Mouse (Mus musculus) neural tube, embryonic 15.5 days (tissue): Measurements from ENCODE around the gene Prrc2c. TPM values are rescaled to one million over a fixed set of nuclear protein-coding genes. Genes with fewer than 3 reads are reported as not detected.
A peak's percentile ranks its signal among the peaks of the same experiment; 100 is the strongest.
"Not testable (repeated sequence)": the region's sequence is repeated elsewhere in the genome, so short reads cannot be mapped to it uniquely, and the experiment has no call there.

ENCODE experiments used
- ATAC-seq: fragments of 200-750 bp; cut with Nextera tagmentation; 2 replicates; pipeline ENCODE4 v1.8.0; 2017; ENCODE audit warnings: mild to moderate bottlenecking, moderate TSS enrichment, moderate library complexity; ENCODE audit not compliant: low FRiP score
- H3K27ac ChIP-seq: fragments of 300-500 bp; sonication (generic); replicated peaks from 2 replicates; pipeline ENCODE4 v1.5.1; 2015; ENCODE audit warnings: mild to moderate bottlenecking, inconsistent platforms
- H3K27me3 ChIP-seq: fragments of 300-500 bp; sonication (generic); replicated peaks from 2 replicates; pipeline ENCODE4 v1.6.1; 2015; ENCODE audit warnings: inconsistent platforms
- H3K36me3 ChIP-seq: fragments of 300-500 bp; sonication (generic); 2 replicates; pipeline ENCODE4 v1.6.1; 2015; ENCODE audit warnings: inconsistent platforms
- H3K4me1 ChIP-seq: fragments of 300-500 bp; sonication (generic); 2 replicates; pipeline ENCODE4 v1.6.1; 2015; ENCODE audit warnings: inconsistent platforms
- H3K4me2 ChIP-seq: fragments of 300-500 bp; sonication (generic); 2 replicates; pipeline ENCODE4 v1.6.1; 2015; ENCODE audit warnings: inconsistent platforms, mild to moderate bottlenecking, moderate library complexity
- H3K4me3 ChIP-seq: fragments of 300-500 bp; sonication (generic); replicated peaks from 2 replicates; pipeline ENCODE4 v1.5.1; 2015; ENCODE audit warnings: mild to moderate bottlenecking, inconsistent platforms
- H3K9ac ChIP-seq: fragments of 300-500 bp; sonication (generic); replicated peaks from 2 replicates; pipeline ENCODE4 v1.6.1; 2015; ENCODE audit warnings: mild to moderate bottlenecking, inconsistent platforms
- H3K9me3 ChIP-seq: fragments of 300-500 bp; sonication (generic); replicated peaks from 2 replicates; pipeline ENCODE4 v1.6.1; 2016; ENCODE audit warnings: inconsistent platforms
- WGBS: fragments of 180-500 bp; shearing (Covaris S2); methylation state at CpG from one replicate; pipeline ENCODE4 v1.1.7; 2015; ENCODE audit warnings: mixed read lengths; 5-methylcytosine and 5-hydroxymethylcytosine counted together
- polyA plus RNA-seq: library from polyadenylated mRNA; unstranded; fragments of >200 nt; fragmentation: Nextera tagmentation; extraction: Ambion mirVana; gene quantifications from 2 replicates; pipeline ENCODE4 v1.2.1, GENCODE M21; 2015

Prrc2c gene
- polyA plus RNA-seq = 121 and 135 TPM in 2 replicates

DNA sequence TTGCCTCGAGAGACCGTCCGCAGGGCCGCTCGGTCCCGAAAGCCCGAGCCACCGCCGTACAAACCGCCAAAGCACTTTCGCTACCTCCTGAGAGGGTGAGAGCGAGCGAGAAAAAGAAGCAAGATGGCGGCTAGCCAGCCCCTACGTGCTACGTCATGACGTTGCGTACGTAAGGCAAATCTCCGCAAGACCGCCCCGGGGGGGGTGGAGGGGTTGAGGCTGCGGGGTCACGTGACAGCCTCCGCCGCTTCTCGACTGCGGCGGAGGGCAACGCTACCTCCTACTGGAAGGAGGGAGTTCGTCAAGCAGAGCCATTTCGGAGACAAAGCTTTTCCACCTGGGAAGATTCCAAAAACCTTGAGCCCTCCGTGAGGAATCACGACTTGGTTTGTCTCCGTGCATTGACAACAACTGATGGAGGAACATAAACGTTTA is at the start of gene Prrc2c:
TSS of gene Prrc2c (minus strand) at position 156 of the 435 bp plus-strand sequence.
- H3K4me3 ChIP-seq = peak within 1 kb of the TSS; percentile 93
- H3K4me1 ChIP-seq = peaks cover 32% of the 10 kb centered on the region
- no peaks in the 10 kb centered on the region for H3K9me3 ChIP-seq
- no peaks in the 10 kb centered on the region for H3K27me3 ChIP-seq
- H3K36me3 ChIP-seq = no peaks in the 10 kb centered on the region
- H3K27ac ChIP-seq = peak within 1 kb of the TSS; percentile 99
- H3K4me2 ChIP-seq = peak within 1 kb of the TSS; percentile 81
- peak within 1 kb of the TSS; percentile 99 for H3K9ac ChIP-seq
- ATAC-seq = peak; percentile 95
- under 1% methylated on average over 36 of the region's 36 CpGs for WGBS

DNA sequence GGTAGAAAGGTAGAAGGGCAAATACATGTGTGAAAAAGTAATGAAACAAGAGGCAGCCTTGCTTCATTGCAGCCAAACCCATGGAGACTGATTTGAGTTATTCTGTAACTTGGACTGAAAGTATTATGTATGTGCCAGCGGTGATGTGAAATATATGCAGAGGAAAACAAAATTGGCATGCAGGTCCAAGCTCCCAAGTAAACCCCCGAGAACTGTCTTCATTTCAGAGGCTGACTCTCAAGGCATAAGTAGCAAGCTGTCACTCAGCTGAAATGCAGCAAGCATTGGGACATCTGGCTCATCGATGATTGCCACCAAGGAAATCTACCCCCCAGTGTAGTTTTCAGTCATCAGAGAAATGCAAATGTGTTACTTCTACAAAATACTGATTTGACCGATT is 44.9 kb upstream of the Prrc2c start:
- H3K9me3 ChIP-seq = no peaks in the 10 kb centered on the region

DNA sequence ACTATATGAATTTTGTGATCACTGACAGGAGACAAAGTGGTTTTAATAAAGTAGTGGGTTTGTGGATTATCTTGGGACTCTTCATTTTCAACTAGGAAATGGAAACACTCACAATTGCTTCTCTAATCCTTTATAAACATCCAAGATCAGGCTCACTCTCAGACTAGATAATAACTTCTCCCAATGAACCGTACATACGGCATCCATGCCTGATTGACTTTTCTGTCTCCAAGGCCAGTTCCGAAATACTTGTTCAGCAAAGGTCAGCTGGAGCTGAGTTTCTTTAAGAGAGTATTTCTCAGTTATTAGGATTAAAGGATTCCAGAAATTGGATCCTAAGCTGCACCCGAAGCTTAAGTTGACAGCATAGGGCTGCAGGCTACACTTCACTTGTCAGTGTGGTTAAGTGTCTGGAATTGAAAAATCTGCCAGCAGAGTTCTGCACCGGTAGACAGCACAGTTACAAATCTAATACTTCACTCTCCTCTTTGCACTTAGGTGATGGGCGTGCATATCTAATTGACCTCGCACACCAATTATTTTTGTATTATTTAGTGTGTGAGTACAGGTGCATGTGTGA is 43.4 kb upstream of the Prrc2c start:
- no peak overlapping the region for H3K4me2 ChIP-seq
- H3K9ac ChIP-seq = no peak overlapping the region
- H3K4me1 ChIP-seq = no peaks in the 10 kb centered on the region
- no peaks in the 10 kb centered on the region for H3K9me3 ChIP-seq
- H3K27me3 ChIP-seq = no peaks in the 10 kb centered on the region
- no peaks in the 10 kb centered on the region for H3K36me3 ChIP-seq
- WGBS = 82% methylated on average over 7 of the region's 7 CpGs
- no peak for ATAC-seq
- H3K27ac ChIP-seq = no peak overlapping the region
- H3K4me3 ChIP-seq = no peak overlapping the region

More for the DNA sequence above, 44.9 kb upstream of the Prrc2c start:
- no peaks in the 10 kb centered on the region for H3K27me3 ChIP-seq
- H3K4me1 ChIP-seq = no peaks in the 10 kb centered on the region
- H3K27ac ChIP-seq = no peak overlapping the region
- H3K4me2 ChIP-seq = no peak overlapping the region
- no peak overlapping the region for H3K9ac ChIP-seq
- 87% methylated on average over 4 of the region's 4 CpGs for WGBS
- H3K36me3 ChIP-seq = no peaks in the 10 kb centered on the region
- ATAC-seq = no peak
- no peak overlapping the region for H3K4me3 ChIP-seq

DNA sequence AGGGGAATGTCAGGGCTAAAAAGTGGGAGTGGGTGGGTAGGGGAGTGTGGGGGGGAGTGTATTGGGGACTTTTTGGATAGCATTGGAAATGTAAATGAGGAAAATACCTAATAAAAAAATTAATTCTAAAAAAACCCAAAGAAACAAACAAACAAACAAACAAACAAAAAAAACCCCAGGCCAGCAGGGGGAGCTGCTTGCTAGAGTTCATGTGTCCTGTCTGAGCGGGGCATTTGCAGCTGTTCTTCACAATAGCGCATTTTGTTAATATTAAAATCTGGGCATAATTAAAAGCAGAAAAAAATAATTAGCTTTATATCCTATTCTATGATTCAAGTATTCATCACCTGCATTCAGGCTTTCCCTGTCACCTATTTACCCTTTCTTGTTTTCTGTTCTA is 40.7 kb upstream of the Prrc2c start:
- WGBS = 98% methylated on average over 2 of the region's 2 CpGs
- ATAC-seq, H3K4me3 ChIP-seq, H3K9me3 ChIP-seq, H3K36me3 ChIP-seq, H3K27me3 ChIP-seq, H3K4me1 ChIP-seq, H3K27ac ChIP-seq, H3K9ac ChIP-seq, H3K4me2 ChIP-seq: not testable (repeated sequence)

DNA sequence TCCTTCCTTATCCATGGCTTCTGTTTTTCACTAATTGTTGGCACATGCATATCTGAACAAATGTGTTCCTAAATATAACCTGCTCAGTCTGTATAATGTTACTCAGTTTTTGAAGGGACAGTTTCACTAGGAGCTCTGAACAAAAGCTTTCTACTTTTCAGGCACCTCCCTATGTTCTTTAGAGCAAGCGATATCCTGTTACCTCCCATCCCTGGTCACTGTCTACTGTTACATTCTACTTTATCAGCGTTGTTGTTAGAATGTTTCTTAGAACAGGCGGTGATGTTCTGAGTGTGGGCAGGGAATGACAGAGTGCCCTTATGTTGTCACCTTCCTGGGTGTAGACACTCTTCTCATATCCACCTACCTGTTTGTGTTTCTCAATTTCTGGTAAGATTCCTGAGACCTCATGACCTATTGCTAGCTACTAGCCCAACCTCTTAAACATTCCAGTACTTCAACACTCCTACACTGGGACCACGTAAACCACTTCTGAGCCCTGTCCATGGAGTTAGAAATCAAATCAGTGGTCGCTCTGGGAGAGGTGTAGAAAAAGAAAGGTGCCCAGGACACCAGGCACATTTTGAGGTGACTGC is 37.7 kb upstream of the Prrc2c start:
- H3K27me3 ChIP-seq = no peaks in the 10 kb centered on the region
- H3K9me3 ChIP-seq = no peaks in the 10 kb centered on the region
- no peak for ATAC-seq
- H3K36me3 ChIP-seq = no peaks in the 10 kb centered on the region
- H3K9ac ChIP-seq = no peak overlapping the region
- 91% methylated on average over 5 of the region's 5 CpGs for WGBS
- no peaks in the 10 kb centered on the region for H3K4me1 ChIP-seq
- H3K4me2 ChIP-seq = no peak overlapping the region
- H3K27ac ChIP-seq = no peak overlapping the region
- H3K4me3 ChIP-seq = no peak overlapping the region

DNA sequence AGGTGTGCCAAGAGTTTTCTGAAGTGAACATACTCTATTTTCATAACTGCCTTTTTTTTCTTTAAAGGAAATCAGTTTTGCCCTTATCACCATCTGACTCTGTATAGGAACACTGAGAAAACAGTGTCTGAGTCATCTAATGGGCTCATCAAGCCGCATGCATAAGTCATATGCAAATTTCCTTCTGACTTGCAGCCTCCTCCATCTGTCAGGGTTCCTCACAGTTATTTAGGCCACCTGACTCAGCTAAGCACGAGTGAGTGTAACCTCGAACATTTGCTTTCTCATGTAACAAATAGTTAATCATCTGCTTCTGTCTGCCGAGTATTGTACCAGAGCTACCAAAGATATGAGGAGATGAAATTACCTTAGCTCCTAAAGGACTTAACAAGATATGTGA is 33.3 kb upstream of the Prrc2c start:
- Histone ChIP-seq H3K27ac (no peak overlapping the region), H3K9me3 (no peaks in the 10 kb centered on the region)
- WGBS = 51% methylated on average over 4 of the region's 4 CpGs

DNA sequence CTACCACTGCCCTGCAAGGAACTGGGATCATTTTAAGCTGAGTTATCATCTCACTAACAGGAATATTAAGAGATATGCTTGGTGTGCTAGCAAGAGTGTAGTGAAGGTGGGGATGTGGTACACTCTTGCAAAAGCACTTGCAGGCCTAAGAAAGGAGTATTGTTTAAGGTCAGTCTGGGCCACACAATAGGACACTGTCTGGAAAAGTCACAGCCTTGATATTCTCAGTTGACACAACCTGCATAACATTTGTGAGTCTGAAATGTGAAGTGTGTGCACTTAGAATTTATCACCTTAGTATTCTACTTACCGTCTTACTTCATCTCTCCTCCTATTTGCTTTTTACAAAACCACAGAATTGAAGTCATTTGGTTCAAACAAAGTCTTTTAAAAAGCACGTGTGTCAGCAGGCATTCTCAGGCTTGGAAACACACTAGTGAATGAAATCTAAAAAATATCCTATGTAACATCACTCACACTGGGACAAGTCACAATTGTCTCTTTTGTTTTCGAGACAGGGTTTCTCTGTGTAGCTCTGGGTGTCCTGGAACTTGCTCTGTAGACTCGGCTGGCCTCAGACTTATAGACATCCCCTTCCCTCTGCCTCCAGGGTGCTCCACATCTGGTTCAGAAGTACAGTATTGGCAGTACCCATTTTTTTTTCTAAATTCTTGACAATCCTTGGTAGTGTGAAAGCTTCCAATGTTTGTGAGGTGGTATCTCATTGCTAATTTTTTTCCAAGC is 31.4 kb upstream of the Prrc2c start:
- Histone ChIP-seq H3K9ac (no peak overlapping the region), H3K4me2 (no peak overlapping the region), H3K9me3 (no peaks in the 10 kb centered on the region), H3K4me3 (no peak overlapping the region), H3K27me3 (no peaks in the 10 kb centered on the region), H3K27ac (no peak overlapping the region), H3K36me3 (no peaks in the 10 kb centered on the region), H3K4me1 (no peaks in the 10 kb centered on the region)
- WGBS = 36% methylated on average over 4 of the region's 4 CpGs
- no peak for ATAC-seq

More for the DNA sequence above, 33.3 kb upstream of the Prrc2c start:
- H3K4me1 ChIP-seq = no peaks in the 10 kb centered on the region
- H3K27me3 ChIP-seq = no peaks in the 10 kb centered on the region
- no peak overlapping the region for H3K4me2 ChIP-seq
- H3K36me3 ChIP-seq = no peaks in the 10 kb centered on the region
- no peak overlapping the region for H3K4me3 ChIP-seq
- no peak overlapping the region for H3K9ac ChIP-seq
- ATAC-seq = no peak

DNA sequence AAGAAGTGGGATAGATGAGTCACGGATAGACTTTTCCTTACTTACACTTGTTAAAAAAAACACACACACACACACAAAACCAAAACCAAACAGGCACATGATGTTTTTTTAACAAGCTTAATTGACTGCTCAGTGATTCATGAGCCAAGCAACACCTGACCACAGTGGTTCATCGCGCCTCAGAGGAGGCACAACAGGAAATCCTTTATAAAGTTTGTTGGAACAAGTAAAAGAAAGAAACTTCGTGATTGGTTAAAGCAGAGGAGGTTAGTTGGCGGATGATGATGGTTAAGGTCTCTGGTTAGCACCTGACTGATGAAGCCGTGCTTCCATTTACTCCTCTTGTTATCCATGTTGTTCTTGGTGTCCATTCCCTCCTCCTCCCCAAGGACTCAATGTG is 11.7 kb upstream of the Prrc2c start:
- Histone ChIP-seq H3K4me2 (no peak overlapping the region), H3K36me3 (no peaks in the 10 kb centered on the region), H3K9ac (no peak overlapping the region), H3K9me3 (no peaks in the 10 kb centered on the region), H3K4me1 (no peaks in the 10 kb centered on the region), H3K27ac (no peak overlapping the region), H3K27me3 (no peaks in the 10 kb centered on the region), H3K4me3 (no peak overlapping the region)
- 92% methylated on average over 6 of the region's 6 CpGs for whole genome bisulfite sequencing
- no peak for ATAC-seq

DNA sequence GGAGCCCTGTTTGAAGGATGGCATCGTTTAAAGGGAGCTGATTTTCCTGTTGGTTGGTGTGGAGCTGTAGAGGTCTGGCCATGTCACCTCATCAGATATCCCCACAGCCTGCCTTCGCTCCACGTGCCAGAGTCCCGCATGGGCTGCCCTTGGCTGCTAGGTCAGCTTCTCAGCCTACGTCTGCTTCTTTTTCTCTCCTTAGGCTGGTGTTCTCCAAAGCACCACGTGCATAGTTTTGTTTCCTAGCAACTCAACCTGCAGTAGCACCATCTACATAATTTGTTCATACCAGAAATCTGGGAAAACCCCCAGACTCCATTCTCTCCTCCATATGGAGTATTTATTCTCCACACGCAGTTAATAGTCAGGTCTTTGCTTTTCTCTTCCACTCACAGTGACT is 9.3 kb upstream of the Prrc2c start:
- H3K27ac ChIP-seq = no peak overlapping the region
- H3K9ac ChIP-seq = no peak overlapping the region
- 79% methylated on average over 7 of the region's 7 CpGs for WGBS
- H3K27me3 ChIP-seq = no peaks in the 10 kb centered on the region
- H3K36me3 ChIP-seq = no peaks in the 10 kb centered on the region
- no peaks in the 10 kb centered on the region for H3K9me3 ChIP-seq
- H3K4me2 ChIP-seq = no peak overlapping the region
- no peak for ATAC-seq
- no peaks in the 10 kb centered on the region for H3K4me1 ChIP-seq
- H3K4me3 ChIP-seq = no peak overlapping the region

DNA sequence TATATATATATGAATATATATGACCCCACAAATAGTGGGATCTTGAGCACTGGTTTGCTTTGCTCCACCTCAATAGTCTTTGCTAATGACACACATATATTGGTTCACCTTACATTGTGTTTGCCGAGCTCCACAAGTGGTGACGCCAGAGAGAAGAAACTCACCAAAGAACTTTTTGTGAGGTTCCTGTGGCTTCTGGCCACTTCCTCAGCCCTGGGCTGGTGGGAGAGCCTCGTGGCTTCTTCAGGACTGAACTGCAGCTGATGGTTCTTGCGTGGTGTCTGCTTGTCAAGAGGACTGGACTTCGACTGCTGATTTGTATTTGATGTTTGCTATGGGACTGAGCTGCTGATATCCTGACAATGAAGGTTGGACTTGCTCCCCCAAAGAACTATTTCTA is 8.4 kb upstream of the Prrc2c start:
- H3K9me3 ChIP-seq = no peaks in the 10 kb centered on the region
- no peak for ATAC-seq
- H3K4me2 ChIP-seq = no peak overlapping the region
- H3K4me3 ChIP-seq = no peak overlapping the region
- WGBS = 91% methylated on average over 5 of the region's 5 CpGs
- no peak overlapping the region for H3K9ac ChIP-seq
- no peak overlapping the region for H3K27ac ChIP-seq
- no peaks in the 10 kb centered on the region for H3K4me1 ChIP-seq
- H3K36me3 ChIP-seq = no peaks in the 10 kb centered on the region
- no peaks in the 10 kb centered on the region for H3K27me3 ChIP-seq

DNA sequence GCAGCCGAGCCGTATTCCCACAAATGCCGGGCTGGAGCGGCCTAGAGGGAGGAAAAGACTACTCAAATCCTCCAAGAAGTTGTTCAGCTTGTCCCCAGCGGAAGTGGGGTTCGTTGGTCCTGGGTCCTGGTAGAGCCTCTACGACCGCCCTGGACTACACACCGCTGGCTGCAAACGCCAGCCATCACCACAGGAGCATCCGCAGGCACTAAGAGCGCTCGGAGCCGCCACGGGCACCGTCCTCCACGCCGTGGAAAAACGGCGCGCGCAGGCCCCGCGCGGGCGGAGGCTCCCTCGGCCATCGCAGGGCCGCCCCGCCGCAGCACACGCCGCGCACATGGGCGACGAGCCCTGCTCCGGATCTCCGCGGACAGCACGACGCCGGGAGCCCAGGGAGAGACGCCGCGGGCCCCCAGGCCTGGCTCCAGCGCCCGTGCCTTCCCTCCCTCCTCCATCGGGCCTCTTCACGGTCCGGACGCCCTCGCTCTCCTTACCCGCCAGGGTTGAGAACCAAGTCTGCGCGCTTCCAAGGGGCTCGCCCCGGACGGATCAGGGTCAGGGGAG is 443 bp downstream of the Prrc2c start:
- WGBS = under 1% methylated on average over 58 of the region's 58 CpGs
- H3K9me3 ChIP-seq = no peaks in the 10 kb centered on the region
- ATAC-seq = peak; percentile 90
- H3K4me3 ChIP-seq = peak overlapping the region; percentile 93
- H3K4me1 ChIP-seq = peaks cover 32% of the 10 kb centered on the region
- peak overlapping the region; percentile 99 for H3K9ac ChIP-seq
- no peaks in the 10 kb centered on the region for H3K36me3 ChIP-seq
- no peaks in the 10 kb centered on the region for H3K27me3 ChIP-seq
- peak overlapping the region; percentile 99 for H3K27ac ChIP-seq
- H3K4me2 ChIP-seq = peak overlapping the region; percentile 81

DNA sequence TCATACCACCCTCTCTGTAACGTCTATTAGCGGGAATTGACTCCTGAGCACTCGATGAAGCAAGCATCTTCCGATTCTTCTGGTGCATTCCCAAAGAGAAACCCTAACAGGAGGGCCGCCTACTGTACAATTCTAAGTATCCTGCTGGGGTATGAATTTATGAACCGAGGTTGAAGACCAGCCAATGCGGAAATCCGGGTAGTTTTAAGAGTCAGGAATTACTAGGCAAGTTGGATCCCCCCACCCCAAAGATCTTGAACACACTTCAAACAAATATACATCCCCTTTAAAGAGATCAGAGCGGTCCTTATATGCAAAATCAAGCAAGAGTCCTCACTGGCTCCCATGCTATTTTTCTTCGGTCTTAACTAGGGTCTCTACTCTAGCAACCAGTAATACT is 950 bp downstream of the Prrc2c start:
- under 1% methylated on average over 10 of the region's 10 CpGs for WGBS
- H3K27ac ChIP-seq = peak overlapping the region; percentile 99
- ATAC-seq = no peak
- H3K4me3 ChIP-seq = peak overlapping the region; percentile 93
- H3K4me2 ChIP-seq = peak overlapping the region; percentile 81
- no peaks in the 10 kb centered on the region for H3K27me3 ChIP-seq
- H3K9me3 ChIP-seq = no peaks in the 10 kb centered on the region
- H3K9ac ChIP-seq = peak overlapping the region; percentile 99
- peaks cover 32% of the 10 kb centered on the region for H3K4me1 ChIP-seq
- no peaks in the 10 kb centered on the region for H3K36me3 ChIP-seq
